Mouse (Mus musculus) heart, embryonic 11.5 days (tissue): ENCODE measurements around the gene Slc18b1. TPM values are rescaled to one million over a fixed set of nuclear protein-coding genes. Genes with fewer than 3 reads are reported as not detected.

Experiments used
- ATAC-seq: fragments of 200-750 bp; cut with Nextera tagmentation; replicated peaks from 2 replicates; pipeline ENCODE4 v1.8.0; 2017; ENCODE audit warnings: moderate library complexity; ENCODE audit not compliant: insufficient number of reproducible peaks, low FRiP score, low TSS enrichment
- H3K27ac ChIP-seq: fragments of 300-500 bp; sonication (generic); 2 replicates; pipeline ENCODE4 v1.5.1; 2014; ENCODE audit warnings: mild to moderate bottlenecking, low read depth, low read length
- H3K27me3 ChIP-seq: fragments of 300-500 bp; sonication (generic); 2 replicates; pipeline ENCODE4 v1.6.1; 2014; ENCODE audit warnings: mild to moderate bottlenecking, low read length, mixed read lengths; ENCODE audit not compliant: control insufficient read depth, insufficient read depth
- H3K36me3 ChIP-seq: fragments of 300-500 bp; sonication (generic); 2 replicates; pipeline ENCODE4 v1.6.1; 2014; ENCODE audit warnings: mild to moderate bottlenecking, low read length, moderate library complexity, mixed read lengths; ENCODE audit not compliant: control insufficient read depth, insufficient read depth
- H3K4me1 ChIP-seq: fragments of 300-500 bp; sonication (generic); 2 replicates; pipeline ENCODE4 v1.6.1; 2014; ENCODE audit warnings: low read length; ENCODE audit not compliant: control insufficient read depth, insufficient read depth
- H3K4me2 ChIP-seq: fragments of 300-500 bp; sonication (generic); 2 replicates; pipeline ENCODE4 v1.6.1; 2014; ENCODE audit warnings: mild to moderate bottlenecking, moderate library complexity
- H3K4me3 ChIP-seq: fragments of 300-500 bp; sonication (generic); 2 replicates; pipeline ENCODE4 v1.5.1; 2014; ENCODE audit warnings: low read depth, low read length
- H3K9ac ChIP-seq: fragments of 300-500 bp; sonication (generic); 2 replicates; pipeline ENCODE4 v1.6.1; 2014; ENCODE audit warnings: mild to moderate bottlenecking, low read depth, low read length, moderate library complexity
- H3K9me3 ChIP-seq: fragments of 300-500 bp; sonication (generic); replicated peaks from 2 replicates; pipeline ENCODE4 v1.6.1; 2016; ENCODE audit warnings: low read length; ENCODE audit not compliant: control insufficient read depth
- WGBS: fragments of 180-500 bp; shearing (Covaris S2); extraction: QIAGEN DNeasy Blood & Tissue Kit; methylation state at CpG from one replicate; pipeline ENCODE4 v1.1.7; 2014; ENCODE audit not compliant: insufficient replicate concordance; 5-methylcytosine and 5-hydroxymethylcytosine counted together
- polyA plus RNA-seq: library from polyadenylated mRNA; unstranded; fragments of >200 nt; fragmentation: Nextera tagmentation; extraction: Ambion mirVana; gene quantifications from 2 replicates; pipeline ENCODE4 v1.2.1, GENCODE M21; 2014

The Slc18b1 gene
- polyA plus RNA-seq, 1 experiment from 2014 or later: 8.1 TPM

- WGBS: 79% methylated on average over 4 of the region's 4 CpGs
These were observed 54.6 kb downstream of the Slc18b1 start, which contains the start of gene Vnn3 for GRCm38 (mm10) chr10:23851228-23851912. Vnn3 (plus strand) TSS chr10:23851462.

GRCm38 (mm10) chr10:23852096-23852495, 55.3 kb downstream of the Slc18b1 start:
- 72% methylated on average over 2 of the region's 2 CpGs for WGBS
- no peak overlapping the region for H3K9ac ChIP-seq
- H3K4me3 ChIP-seq: no peak overlapping the region
- H3K36me3 ChIP-seq: no peaks in the 10 kb centered on the region
- H3K9me3 ChIP-seq: no peaks in the 10 kb centered on the region
- no peaks in the 10 kb centered on the region for H3K27me3 ChIP-seq
- no peak overlapping the region for H3K4me2 ChIP-seq
- no peaks in the 10 kb centered on the region for H3K4me1 ChIP-seq
- ATAC-seq: no peak
- no peak overlapping the region for H3K27ac ChIP-seq

More at GRCm38 (mm10) chr10:23851228-23851912, 54.6 kb downstream of the Slc18b1 start, which contains the start of gene Vnn3:
- Histone ChIP-seq H3K9ac (no peak within 1 kb of the TSS), H3K9me3 (no peaks in the 10 kb centered on the region), H3K4me3 (no peak within 1 kb of the TSS), H3K4me2 (no peak within 1 kb of the TSS), H3K27ac (no peak within 1 kb of the TSS), H3K27me3 (no peaks in the 10 kb centered on the region), H3K36me3 (no peaks in the 10 kb centered on the region), H3K4me1 (no peaks in the 10 kb centered on the region)
- ATAC-seq: no peak

DNA sequence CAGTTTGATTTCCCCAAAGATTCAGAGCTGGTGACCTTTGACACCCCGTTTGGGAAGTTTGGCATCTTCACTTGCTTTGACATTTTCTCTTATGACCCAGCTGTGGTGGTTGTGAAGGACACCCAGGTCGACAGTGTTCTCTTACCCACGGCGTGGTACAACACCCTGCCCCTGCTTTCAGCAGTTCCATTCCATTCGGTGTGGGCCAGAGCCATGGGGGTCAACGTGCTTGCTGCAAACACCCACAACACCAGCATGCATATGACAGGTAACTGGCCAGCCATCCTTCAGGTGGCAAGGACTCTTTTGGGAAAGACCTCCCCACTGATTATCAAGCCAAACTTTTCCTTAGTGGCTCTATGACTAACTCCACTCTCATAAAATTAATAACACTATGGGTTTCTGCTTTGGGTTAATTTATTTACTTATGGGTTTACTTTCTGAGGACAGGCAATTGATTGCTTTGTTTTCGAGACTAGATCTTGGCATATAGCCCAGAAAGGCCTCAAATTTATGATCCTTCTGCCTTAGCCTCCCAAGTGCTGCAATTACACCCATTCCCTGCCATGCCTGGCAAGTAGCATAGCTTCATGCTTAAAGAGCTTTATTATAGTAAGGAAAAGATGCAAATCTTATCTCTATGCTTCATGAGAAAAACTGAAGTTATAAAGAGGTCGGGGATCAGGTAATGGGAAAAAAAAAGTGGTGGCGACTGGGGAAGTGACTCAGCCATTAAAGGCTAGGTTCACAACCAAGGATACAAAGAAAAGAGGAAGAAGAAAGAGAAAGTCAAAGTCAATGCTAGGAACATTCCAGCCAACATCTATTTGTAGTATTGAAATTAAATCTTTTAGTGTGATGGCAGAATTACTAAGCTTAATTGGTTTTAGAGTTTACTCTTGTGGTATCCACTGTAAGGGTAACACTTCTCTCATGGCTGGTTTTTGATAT, 67.9 kb downstream of the Slc18b1 start:
- Histone ChIP-seq H3K9me3 (peaks cover 6% of the 10 kb centered on the region; the same call in 1 of the 2 replicates), H3K27me3 (no peaks in the 10 kb centered on the region), H3K4me1 (no peaks in the 10 kb centered on the region), H3K4me3 (no peak overlapping the region), H3K36me3 (no peaks in the 10 kb centered on the region), H3K27ac (no peak overlapping the region), H3K9ac (no peak overlapping the region), H3K4me2 (no peak overlapping the region)
- 76% methylated on average over 9 of the region's 9 CpGs for WGBS
- no peak for ATAC-seq

Other genes starting within 250 kb of the Slc18b1 start
- gene Rps12, start 9.7 kb upstream of the Slc18b1 start, polyA plus RNA-seq: 114 TPM in 2 replicates
- not detected in 2 replicates for gene Vnn3, start 54.5 kb downstream of the Slc18b1 start, polyA plus RNA-seq
- 7.0 and 7.3 TPM in 2 replicates for gene Vnn1, start 97.7 kb downstream of the Slc18b1 start, polyA plus RNA-seq
- not detected in 2 replicates for gene Taar1, start 123.4 kb downstream of the Slc18b1 start, polyA plus RNA-seq
- not detected in 2 replicates for gene Taar2, start 141.6 kb downstream of the Slc18b1 start, polyA plus RNA-seq
- gene Taar3, start 152.6 kb downstream of the Slc18b1 start, polyA plus RNA-seq: not detected in 2 replicates
- gene Taar4, start 163.5 kb downstream of the Slc18b1 start, polyA plus RNA-seq: not detected in 2 replicates
- gene Taar5, start 173.7 kb downstream of the Slc18b1 start, polyA plus RNA-seq: not detected in 2 replicates
- not detected in 2 replicates for gene Taar6, start 188.7 kb downstream of the Slc18b1 start, polyA plus RNA-seq
- not detected in 2 replicates for gene Taar7a, start 196.5 kb downstream of the Slc18b1 start, polyA plus RNA-seq
- not detected in 2 replicates for gene Taar7b, start 203.0 kb downstream of the Slc18b1 start, polyA plus RNA-seq
- not detected in 2 replicates for gene Taar7d, start 230.2 kb downstream of the Slc18b1 start, polyA plus RNA-seq
- gene Taar7e, start 240.6 kb downstream of the Slc18b1 start, polyA plus RNA-seq: not detected in 2 replicates